Mouse (Mus musculus) c-Kit-positive CD71-positive TER-119-negative erythroid progenitor cells, embryonic 14.5 days (primary cell): ENCODE measurements around the gene Serpinb9.
"Not testable (repeated sequence)": the region's sequence is repeated elsewhere in the genome, so short reads cannot be mapped to it uniquely, and the experiment has no call there.

Source experiments
- DNase-seq: peaks from one replicate; pipeline ENCODE4 v3.0.0-alpha.2; 2013; ENCODE audit warnings: low read depth

The Serpinb9 gene

DNA sequence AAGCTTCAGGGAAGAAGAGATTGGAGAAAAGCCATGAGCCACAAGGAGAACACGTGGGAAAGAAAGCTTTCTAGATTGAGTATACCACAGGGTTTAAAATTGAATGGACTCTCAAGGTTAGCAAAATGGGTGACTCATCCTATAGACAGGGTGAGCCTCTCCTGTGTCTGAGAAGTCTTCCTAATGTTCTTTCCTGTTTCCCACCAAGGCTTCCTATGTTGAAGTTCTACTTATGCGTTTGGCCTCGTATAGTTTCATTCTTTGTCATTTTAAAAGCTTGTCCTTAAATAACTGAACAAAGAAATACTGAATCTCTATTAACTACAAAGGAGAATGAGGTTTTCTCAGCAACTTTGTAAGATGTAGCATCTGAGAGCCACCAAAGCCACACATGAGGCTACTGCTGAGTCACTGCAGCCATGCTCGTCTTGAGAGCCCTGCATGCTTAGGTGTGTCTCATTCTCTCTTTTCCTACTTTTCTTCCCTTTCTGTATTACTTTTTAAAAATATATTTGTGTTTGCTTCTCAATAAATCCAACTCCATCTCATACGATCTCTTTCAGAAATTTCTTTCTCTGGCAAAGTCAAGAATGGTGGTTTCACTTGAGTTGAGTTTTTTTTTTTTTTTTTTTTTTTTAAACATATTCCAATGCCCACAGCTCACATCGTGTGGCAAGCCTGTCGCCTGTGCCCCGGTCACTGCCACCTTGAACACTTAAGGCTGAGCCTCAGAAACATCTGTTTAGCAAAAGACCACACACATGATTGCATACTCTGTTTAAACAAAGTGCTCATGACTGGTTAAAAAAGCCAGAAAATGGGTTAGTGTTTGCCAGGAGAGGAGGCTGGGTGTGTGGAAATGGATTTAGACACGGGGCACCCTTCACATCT lies 718 bp downstream of the Serpinb9 start:
- DNase-seq, result no peak

DNA sequence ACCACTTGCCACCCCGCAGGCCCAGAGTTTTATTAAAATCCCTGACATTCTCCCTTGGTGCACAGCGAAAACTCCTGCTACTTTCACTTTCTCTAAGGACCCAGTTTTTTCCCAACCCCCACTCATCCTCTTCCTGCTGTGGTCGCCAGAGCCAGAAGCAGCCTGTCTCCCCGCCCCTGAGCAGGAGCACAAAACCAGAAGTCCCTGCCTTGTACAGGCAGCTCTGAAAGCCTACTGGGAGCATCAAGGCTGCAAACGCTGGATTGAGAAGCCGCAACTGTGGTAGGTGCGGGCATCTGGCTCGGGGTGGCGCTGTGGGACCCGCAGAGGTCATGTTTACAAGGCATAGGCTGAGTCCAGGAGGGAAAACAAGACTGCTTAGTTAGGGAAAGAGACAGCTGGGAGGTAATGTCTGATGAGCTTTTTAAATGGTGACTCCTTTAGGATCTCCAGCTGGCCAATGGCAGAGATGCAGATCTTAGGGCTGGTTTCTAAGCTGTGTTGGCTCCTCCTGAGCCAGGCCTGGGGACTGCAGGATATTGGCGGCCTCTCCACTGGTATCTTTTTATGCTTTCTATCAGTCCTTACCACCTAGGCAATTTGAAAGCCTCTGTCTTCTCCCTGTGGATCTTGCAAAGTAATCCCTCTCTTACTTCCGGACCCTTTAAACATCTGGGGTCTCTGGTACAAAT lies 1.5 kb downstream of the Serpinb9 start:
- DNase-seq, result peak; percentile 75

DNA sequence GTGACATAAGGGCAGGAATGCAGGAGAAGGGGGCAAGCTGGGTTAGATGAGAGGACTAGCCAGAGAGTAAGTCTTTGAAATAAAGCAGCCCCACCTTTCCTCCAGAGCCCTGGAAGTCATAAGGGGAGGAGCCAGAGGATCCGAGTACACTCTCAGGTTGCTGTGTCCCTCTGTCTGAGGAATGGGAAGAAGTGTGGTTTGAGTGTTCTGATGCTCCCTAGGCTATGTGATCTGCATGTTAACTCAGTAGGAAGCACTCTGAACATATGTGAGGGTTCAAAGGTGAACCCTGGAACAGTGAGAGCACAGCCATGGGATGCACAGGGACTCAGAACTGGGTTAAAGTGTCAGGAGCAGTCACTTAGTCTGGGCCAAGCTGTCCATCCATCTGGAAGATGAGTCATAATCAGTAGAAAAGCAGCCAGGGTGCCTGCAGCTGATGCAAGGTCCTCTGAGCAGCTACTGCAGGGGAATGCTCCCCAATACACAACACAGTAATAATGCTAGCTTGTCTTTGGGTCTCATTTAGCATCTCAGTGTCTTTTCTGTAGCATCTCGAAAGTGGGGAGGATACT lies 2.5 kb downstream of the Serpinb9 start:
- no peak for DNase-seq

DNA sequence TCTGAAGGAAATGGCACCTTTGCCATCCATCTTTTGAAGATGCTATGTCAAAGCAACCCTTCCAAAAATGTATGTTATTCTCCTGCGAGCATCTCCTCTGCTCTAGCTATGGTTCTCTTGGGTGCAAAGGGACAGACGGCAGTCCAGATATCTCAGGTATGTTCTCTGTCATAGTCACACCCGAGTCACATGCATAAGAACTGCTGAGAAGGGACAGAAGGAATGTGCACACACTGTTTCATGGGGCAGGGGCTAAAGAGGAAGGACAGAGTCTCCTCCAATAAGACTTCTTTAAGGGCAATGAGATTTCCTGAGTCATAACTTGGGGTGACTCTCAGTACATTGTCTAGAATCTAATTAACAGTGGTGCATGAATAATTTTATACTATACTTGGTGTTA lies 3.5 kb downstream of the Serpinb9 start:
- no peak for DNase-seq

DNA sequence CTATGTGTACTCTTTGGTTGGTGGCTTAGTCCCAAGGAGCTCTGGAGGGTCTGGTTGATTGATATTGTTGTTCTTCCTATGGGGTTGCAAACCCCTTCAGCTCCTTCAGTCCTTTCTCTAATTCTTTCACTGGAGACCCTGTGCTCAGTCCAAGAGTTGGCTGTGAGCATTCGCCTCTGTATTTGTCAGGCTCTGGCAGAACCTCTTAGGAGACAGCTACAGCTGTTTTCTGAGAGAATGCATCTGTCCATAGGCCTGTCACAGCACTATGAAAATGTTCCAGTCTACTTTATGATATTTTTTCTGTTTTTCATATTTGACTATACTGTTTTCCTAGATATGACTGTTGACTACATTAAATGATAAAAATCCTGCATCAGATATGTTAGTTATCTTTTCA lies 9.3 kb downstream of the Serpinb9 start:
- DNase-seq, result no peak

- DNase-seq, result no peak
These were observed 10.2 kb downstream of the Serpinb9 start for GRCm38 (mm10) chr13:33013271-33013670.

DNA sequence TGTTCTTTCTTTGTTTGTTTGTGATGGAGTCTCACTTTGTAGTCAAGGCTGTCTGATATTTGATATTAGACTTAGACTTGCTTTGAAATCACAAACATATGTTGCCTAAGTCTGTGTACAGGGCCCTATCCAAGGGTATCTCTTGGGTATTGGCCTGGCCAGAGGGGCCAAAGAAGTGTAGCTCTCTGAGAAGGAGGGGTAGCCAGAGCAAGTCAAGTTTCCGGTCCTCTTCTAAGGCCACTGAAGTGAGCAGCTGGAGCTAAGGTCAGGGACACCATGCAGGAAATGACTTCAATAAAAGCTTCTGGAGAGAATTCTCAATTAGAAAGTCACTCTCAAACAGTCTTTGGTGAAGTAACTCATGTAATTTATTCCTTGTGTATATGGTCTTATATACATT lies 19.3 kb downstream of the Serpinb9 start:
- no peak for DNase-seq

- DNase-seq, result no peak
These were observed 23.5 kb downstream of the Serpinb9 start for GRCm38 (mm10) chr13:33026427-33027057.

- DNase-seq, result no peak
These were observed 24.2 kb downstream of the Serpinb9 start, which contains the start of gene Serpinb9b for GRCm38 (mm10) chr13:33027244-33027643. Gene Serpinb9b, plus strand, starts transcription at chr13:33027416.

GRCm38 (mm10) chr13:33028146-33028545 lies 25.1 kb downstream of the Serpinb9 start:
- no peak for DNase-seq

DNA sequence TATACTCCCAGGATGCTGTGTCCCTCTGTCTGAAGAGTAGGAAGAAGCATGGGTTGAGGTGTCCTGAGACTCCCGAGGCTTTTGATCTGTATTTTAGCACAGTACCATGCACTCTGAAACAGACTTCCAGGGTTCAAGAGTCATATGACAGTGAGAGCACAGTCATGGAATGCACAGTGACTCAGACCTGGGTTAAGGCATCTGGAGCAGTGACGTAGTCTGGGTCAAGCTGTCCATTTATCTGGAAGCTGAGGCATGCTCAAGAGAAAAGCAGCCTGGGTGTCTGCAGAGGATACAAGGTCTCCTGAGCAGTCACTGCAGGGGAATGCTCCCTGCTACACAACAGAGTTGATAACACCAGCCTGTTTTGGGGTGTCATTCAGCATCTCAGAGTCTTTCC lies 25.5 kb downstream of the Serpinb9 start:
- DNase-seq, result no peak

DNA sequence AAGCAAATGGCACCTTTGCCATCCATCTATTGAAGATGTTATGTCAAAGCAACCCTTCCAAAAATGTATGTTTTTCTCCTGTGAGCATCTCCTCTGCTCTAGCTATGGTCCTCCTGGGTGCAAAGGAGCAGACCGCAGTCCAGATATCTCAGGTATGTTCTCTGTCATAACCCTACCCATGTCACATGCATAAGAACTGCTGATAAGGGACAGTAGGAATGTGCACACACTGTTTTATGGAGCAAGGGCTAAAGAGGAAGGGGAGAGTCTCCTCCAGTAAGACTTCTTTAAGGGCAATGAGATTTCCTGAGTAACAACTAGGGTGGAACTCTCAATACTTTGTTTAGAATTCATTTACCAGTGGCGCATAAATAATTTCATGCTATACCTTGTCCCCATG lies 26.4 kb downstream of the Serpinb9 start:
- DNase-seq, result not testable (repeated sequence)

DNA sequence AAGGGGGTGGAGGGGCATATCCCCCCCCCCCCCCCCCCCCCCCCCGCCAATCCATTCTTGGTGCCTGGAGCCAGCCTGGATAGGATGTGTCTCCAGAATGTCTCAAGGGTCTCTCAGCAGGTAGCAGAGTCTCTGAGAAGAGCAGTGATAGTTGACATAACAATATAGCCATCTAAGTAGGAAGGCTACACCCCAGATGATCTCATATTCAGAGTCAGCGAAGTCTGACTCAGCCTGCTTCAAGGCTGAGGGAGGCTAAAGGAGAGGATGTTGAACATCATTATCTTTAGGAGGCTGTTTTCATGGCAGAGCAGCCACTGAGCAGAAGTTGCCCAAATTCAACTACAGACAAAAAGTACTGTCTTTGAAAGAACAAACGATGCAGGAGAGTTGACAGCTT lies 27.2 kb downstream of the Serpinb9 start:
- no peak for DNase-seq

DNA sequence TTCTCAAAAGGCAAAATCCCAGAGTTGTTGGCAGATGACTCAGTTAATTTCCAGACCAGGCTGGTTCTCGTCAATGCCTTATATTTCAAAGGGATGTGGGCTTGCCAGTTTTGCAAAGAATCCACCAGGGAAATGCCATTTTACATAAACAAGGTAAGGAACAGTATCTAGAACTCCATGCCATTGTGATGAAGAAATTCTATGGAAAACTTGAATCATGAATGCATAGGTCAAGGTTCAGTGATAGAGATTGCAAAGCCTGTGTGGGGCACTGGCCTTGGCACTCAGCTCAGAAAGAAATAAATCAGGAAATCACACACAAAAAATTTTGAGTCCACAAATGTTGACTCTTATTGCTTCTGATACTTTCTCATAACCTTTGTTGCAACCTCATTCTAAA lies 32.5 kb downstream of the Serpinb9 start:
- no peak for DNase-seq

DNA sequence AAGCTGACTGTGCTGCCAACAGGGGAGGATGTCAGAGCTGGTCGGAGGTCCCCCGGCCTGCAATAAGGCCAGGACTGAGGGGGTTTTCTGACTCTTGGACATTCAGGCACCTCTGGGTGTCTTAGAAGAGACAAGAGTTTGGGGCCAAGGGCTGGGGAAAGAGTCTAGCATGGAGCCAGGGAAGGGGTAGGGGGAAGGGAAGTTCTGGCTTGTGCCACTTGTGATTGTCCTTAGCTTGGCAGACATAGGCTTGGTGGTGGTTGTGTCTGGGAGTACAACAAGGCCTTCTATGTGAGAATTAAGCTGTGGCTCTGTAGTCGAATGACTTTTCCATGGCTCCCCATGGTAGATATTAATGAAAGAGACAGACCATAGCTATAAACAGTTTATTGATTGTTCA lies 40.5 kb downstream of the Serpinb9 start:
- DNase-seq, result no peak

- no peak for DNase-seq
These were observed 44.2 kb downstream of the Serpinb9 start for GRCm38 (mm10) chr13:33047234-33047633.

GRCm38 (mm10) chr13:33048187-33048586 lies 45.1 kb downstream of the Serpinb9 start:
- no peak for DNase-seq

DNA sequence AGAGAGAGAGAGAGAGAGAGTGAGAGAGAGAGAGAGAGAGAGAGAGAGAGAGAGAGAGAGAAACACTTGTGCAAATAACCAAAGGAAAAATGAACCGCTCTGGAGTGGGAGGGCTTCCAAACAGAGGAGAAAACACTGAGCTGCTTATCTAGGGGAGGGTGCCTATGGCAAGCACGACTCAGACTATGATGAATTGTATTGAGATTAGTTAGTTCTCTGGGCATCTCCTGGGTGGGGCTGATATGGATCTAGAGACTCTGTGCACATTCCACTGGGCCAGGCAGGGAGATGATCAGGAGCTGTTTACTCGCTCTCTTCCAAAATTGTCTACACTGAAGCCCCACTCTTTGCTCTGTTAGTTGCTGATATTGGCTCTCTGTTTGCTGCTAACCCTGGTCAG lies 48.6 kb downstream of the Serpinb9 start:
- DNase-seq, result no peak

DNA sequence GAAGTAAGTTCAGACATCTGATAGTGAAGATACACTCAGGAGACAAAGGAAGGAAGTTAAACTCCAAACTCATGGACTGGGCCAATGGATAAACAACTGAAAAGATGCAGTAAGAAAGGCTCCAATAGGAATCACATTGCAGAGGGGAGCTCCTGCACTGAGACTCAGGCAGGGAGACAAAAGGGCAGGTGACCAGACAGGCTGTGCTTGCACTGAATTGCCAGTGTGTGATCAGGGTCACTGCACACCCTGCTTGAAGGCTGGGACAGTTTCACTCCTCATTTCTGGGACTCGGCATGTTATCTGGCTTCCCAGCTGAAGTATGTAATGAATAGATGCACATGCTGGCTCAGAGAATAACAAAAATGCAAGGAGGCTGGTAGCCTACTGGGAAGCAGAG lies 60.0 kb downstream of the Serpinb9 start:
- no peak for DNase-seq
